18 mouse cellular contexts compared by ENCODE assay signal in the genomic region with DNA sequence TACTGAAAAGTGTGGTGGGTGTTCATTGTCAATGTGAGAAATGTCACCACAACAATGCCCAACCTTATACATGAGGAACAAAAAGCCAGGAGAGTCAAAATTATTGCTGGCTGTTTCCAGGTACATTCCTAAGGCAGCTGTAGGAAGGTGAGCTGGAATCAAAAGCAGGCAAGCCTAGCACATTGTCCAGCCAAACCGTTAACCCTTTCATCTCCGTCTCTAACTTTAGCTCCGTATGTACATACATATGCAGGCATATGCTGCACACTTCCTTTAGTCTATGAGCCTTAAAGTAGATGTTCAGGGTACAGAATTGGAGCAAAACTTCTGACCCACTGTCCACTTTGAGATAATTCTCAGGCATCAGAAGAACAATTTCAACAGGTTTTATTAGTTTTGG. TPM values are rescaled to one million over a fixed set of nuclear protein-coding genes. Genes with fewer than 3 reads are reported as not detected.
DNase-seq lines count a peak whose midpoint lies in the region; ATAC-seq and TF ChIP-seq lines count a peak whose summit lies in the region.
"Had no signal": no experiment of that assay in that cellular context is flagged by ENCODE, and none has a peak within 500 bp of the region (broad histone marks: within the 10 kb centered on the region; RNA-seq: fewer than 3 reads in every experiment).

No protein-coding gene starts in this region.

- peak overlapping the region; percentile 7; the same call in 1 of the 2 replicates for H3K4me3 ChIP-seq in hindbrain, embryonic 13.5 days
- no peak overlapping the region for H3K4me3 ChIP-seq in hindbrain, embryonic 11.5 days (ENCODE audit: low read depth, low read length)
- H3K4me3 ChIP-seq in stomach, embryonic 14.5 days (ENCODE audit: low read depth, low read length) = no peak overlapping the region
- no peak overlapping the region for H3K4me3 ChIP-seq in stomach, postnatal 0 days (ENCODE audit: low read depth, low read length)
- peak overlapping the region; percentile 40 for H3K4me3 ChIP-seq in kidney, postnatal 0 days (replicated peaks; ENCODE audit: low read depth, low read length)
- H3K4me3 ChIP-seq in stomach, embryonic 16.5 days (replicated peaks; ENCODE audit: low read length) = 0 out of 2 replicates have a peak overlapping the region, but pooled peaks have one; percentile 0
- H3K4me3 ChIP-seq: liver, embryonic 13.5 days; megakaryocyte, embryonic 14.5 days had no signal

- H3K9ac ChIP-seq in hindbrain, embryonic 13.5 days = no peak overlapping the region
- H3K9ac ChIP-seq in hindbrain, embryonic 11.5 days (ENCODE audit: low read depth, low read length) = no peak overlapping the region
- H3K9ac ChIP-seq in stomach, embryonic 14.5 days (replicated peaks; ENCODE audit: low read depth, low read length) = no peak overlapping the region
- H3K9ac ChIP-seq in stomach, postnatal 0 days (ENCODE audit: low read length) = no peak overlapping the region
- H3K9ac ChIP-seq in kidney, postnatal 0 days (ENCODE audit: low read depth, low read length) = no peak overlapping the region
- H3K9ac ChIP-seq in stomach, embryonic 16.5 days (ENCODE audit: low read length) = no peak overlapping the region
- H3K9ac ChIP-seq: forebrain, postnatal 0 days; liver, embryonic 13.5 days had no signal

- no peaks in the 10 kb centered on the region for H3K36me3 ChIP-seq in hindbrain, embryonic 13.5 days
- H3K36me3 ChIP-seq in hindbrain, embryonic 11.5 days (ENCODE audit: control insufficient read depth, insufficient read depth, low read length) = no peaks in the 10 kb centered on the region
- no peaks in the 10 kb centered on the region for H3K36me3 ChIP-seq in stomach, embryonic 14.5 days (ENCODE audit: control insufficient read depth, insufficient read depth, low read length)
- H3K36me3 ChIP-seq in stomach, postnatal 0 days (ENCODE audit: control insufficient read depth, insufficient read depth, low read length) = no peaks in the 10 kb centered on the region
- no peaks in the 10 kb centered on the region for H3K36me3 ChIP-seq in kidney, postnatal 0 days (ENCODE audit: insufficient read depth, low read length)
- no peaks in the 10 kb centered on the region for H3K36me3 ChIP-seq in stomach, embryonic 16.5 days (ENCODE audit: control insufficient read depth, insufficient read depth, low read length)
- H3K36me3 ChIP-seq: liver, embryonic 13.5 days had no signal

- H3K9me3 ChIP-seq in hindbrain, embryonic 13.5 days = no peaks in the 10 kb centered on the region
- no peaks in the 10 kb centered on the region for H3K9me3 ChIP-seq in hindbrain, embryonic 11.5 days (ENCODE audit: control insufficient read depth, low read length)
- no peaks in the 10 kb centered on the region for H3K9me3 ChIP-seq in stomach, embryonic 14.5 days (ENCODE audit: control insufficient read depth, low read depth, low read length)
- H3K9me3 ChIP-seq in stomach, postnatal 0 days (ENCODE audit: control insufficient read depth, low read length) = no peaks in the 10 kb centered on the region
- H3K9me3 ChIP-seq in kidney, postnatal 0 days (replicated peaks; ENCODE audit: low read length) = no peaks in the 10 kb centered on the region
- H3K9me3 ChIP-seq in stomach, embryonic 16.5 days (replicated peaks; ENCODE audit: control insufficient read depth, low read length) = no peaks in the 10 kb centered on the region
- H3K9me3 ChIP-seq: liver, embryonic 13.5 days had no signal

- no peak overlapping the region for H3K4me2 ChIP-seq in hindbrain, embryonic 13.5 days
- no peak overlapping the region for H3K4me2 ChIP-seq in hindbrain, embryonic 11.5 days (replicated peaks; ENCODE audit: low read depth, low read length)
- 0 out of 2 replicates have a peak overlapping the region, but pooled peaks have one; percentile 12 for H3K4me2 ChIP-seq in stomach, embryonic 14.5 days (replicated peaks; ENCODE audit: low read depth, low read length)
- no peak overlapping the region for H3K4me2 ChIP-seq in stomach, postnatal 0 days (replicated peaks; ENCODE audit: low read depth)
- peak overlapping the region; percentile 77 for H3K4me2 ChIP-seq in kidney, postnatal 0 days (ENCODE audit: low read length)
- peak overlapping the region; percentile 28; the same call in 1 of the 2 replicates for H3K4me2 ChIP-seq in stomach, embryonic 16.5 days (ENCODE audit: low read depth, low read length)
- H3K4me2 ChIP-seq: heart, embryonic 11.5 days; liver, embryonic 13.5 days had no signal

- no peak for TF ChIP-seq EP300 in stomach, postnatal 0 days (optimal IDR thresholded peaks at IDR 0.05)

- H3K27ac ChIP-seq in hindbrain, embryonic 13.5 days = no peak overlapping the region
- H3K27ac ChIP-seq in hindbrain, embryonic 11.5 days (ENCODE audit: low read depth, low read length) = no peak overlapping the region
- H3K27ac ChIP-seq in stomach, embryonic 14.5 days (ENCODE audit: low read length) = no peak overlapping the region
- H3K27ac ChIP-seq in stomach, postnatal 0 days (replicated peaks) = no peak overlapping the region
- peak overlapping the region; percentile 25; the same call in 1 of the 2 replicates for H3K27ac ChIP-seq in kidney, postnatal 0 days
- no peak overlapping the region for H3K27ac ChIP-seq in stomach, embryonic 16.5 days (ENCODE audit: low read length)
- H3K27ac ChIP-seq: liver, embryonic 13.5 days had no signal

- no peak for TF ChIP-seq CTCF in stomach, postnatal 0 days (IDR thresholded peaks at IDR 0.05; ENCODE audit: low read depth)
- TF ChIP-seq CTCF in kidney, postnatal 0 days (IDR thresholded peaks at IDR 0.05; ENCODE audit: low read depth) = no peak

- no peak for DNase-seq in hindbrain, embryonic 11.5 days (ENCODE audit: low spot score)
- DNase-seq in stomach, postnatal 0 days (ENCODE audit: low spot score) = no peak
- no peak for DNase-seq in kidney, postnatal 0 days (ENCODE audit: low spot score)
- no peak for DNase-seq in lung, postnatal 14 days
- no peak for DNase-seq in frontal cortex, postnatal 14 days (ENCODE audit: low spot score in 2 of 2)
- DNase-seq: cerebellum, adult 9-11 months; forebrain, postnatal 0 days; gastrocnemius, postnatal 14 days; heart, postnatal 36 days; liver, embryonic 13.5 days; thymus, adult 2 months had no signal

- peaks cover 12% of the 10 kb centered on the region; the same call in 1 of the 2 replicates for H3K4me1 ChIP-seq in hindbrain, embryonic 13.5 days (replicated peaks)
- no peaks in the 10 kb centered on the region for H3K4me1 ChIP-seq in hindbrain, embryonic 11.5 days (replicated peaks; ENCODE audit: control insufficient read depth, insufficient read depth, low read length)
- H3K4me1 ChIP-seq in stomach, embryonic 14.5 days (ENCODE audit: control insufficient read depth, insufficient read depth, low read length) = peaks cover 5% of the 10 kb centered on the region; the same call in 1 of the 2 replicates
- no peaks in the 10 kb centered on the region for H3K4me1 ChIP-seq in stomach, postnatal 0 days (replicated peaks; ENCODE audit: control insufficient read depth, insufficient read depth)
- H3K4me1 ChIP-seq in kidney, postnatal 0 days (replicated peaks; ENCODE audit: insufficient read depth, low read length) = no peaks in the 10 kb centered on the region
- peaks cover 7% of the 10 kb centered on the region; the same call in 1 of the 2 replicates for H3K4me1 ChIP-seq in stomach, embryonic 16.5 days (ENCODE audit: control insufficient read depth, insufficient read depth, low read length)
- H3K4me1 ChIP-seq: liver, embryonic 13.5 days had no signal

- ATAC-seq in hindbrain, embryonic 13.5 days (ENCODE audit: low FRiP score) = no peak
- no peak for ATAC-seq in hindbrain, embryonic 11.5 days (ENCODE audit: low FRiP score)
- ATAC-seq in stomach, embryonic 14.5 days (ENCODE audit: insufficient number of reproducible peaks, insufficient read depth, low FRiP score, low read depth) = no peak
- no peak for ATAC-seq in stomach, postnatal 0 days (ENCODE audit: low FRiP score, low TSS enrichment)
- no peak for ATAC-seq in kidney, postnatal 0 days (replicated peaks; ENCODE audit: low FRiP score, low read depth)
- ATAC-seq in stomach, embryonic 16.5 days (ENCODE audit: insufficient read depth, low FRiP score) = no peak
- ATAC-seq: forebrain, postnatal 0 days; intestine, postnatal 0 days; lung, postnatal 0 days had no signal

- 0 out of 2 replicates have a peak, but pooled peaks cover 10% of the 10 kb centered on the region for H3K27me3 ChIP-seq in hindbrain, embryonic 13.5 days
- H3K27me3 ChIP-seq in hindbrain, embryonic 11.5 days (ENCODE audit: control insufficient read depth, insufficient read depth, low read length) = no peaks in the 10 kb centered on the region
- no peaks in the 10 kb centered on the region for H3K27me3 ChIP-seq in stomach, embryonic 14.5 days (ENCODE audit: control insufficient read depth, insufficient read depth, low read length)
- no peaks in the 10 kb centered on the region for H3K27me3 ChIP-seq in stomach, postnatal 0 days (ENCODE audit: control insufficient read depth, insufficient read depth, low read length)
- H3K27me3 ChIP-seq in kidney, postnatal 0 days (ENCODE audit: insufficient read depth, low read length) = no peaks in the 10 kb centered on the region
- no peaks in the 10 kb centered on the region for H3K27me3 ChIP-seq in stomach, embryonic 16.5 days (ENCODE audit: control insufficient read depth, insufficient read depth, low read length)

- WGBS in hindbrain, embryonic 13.5 days = 80% methylated on average over 3 of the region's 3 CpGs
- WGBS in hindbrain, embryonic 11.5 days = 71% methylated on average over 3 of the region's 3 CpGs
- WGBS in stomach, embryonic 14.5 days = 77% methylated on average over 3 of the region's 3 CpGs
- WGBS in stomach, postnatal 0 days = 77% methylated on average over 3 of the region's 3 CpGs
- WGBS in kidney, postnatal 0 days = 73% methylated on average over 3 of the region's 3 CpGs
- WGBS in stomach, embryonic 16.5 days = 72% methylated on average over 3 of the region's 3 CpGs

RNA-seq across cellular contexts. Expression of gene Sostdc1, which starts 1.6 kb away (rescaled TPM):
- 11.2 and 21.2 TPM in 2 replicates for polyA plus RNA-seq in hindbrain, embryonic 13.5 days (2015; fragmentation: Nextera tagmentation; extraction: Ambion mirVana)
- polyA plus RNA-seq in hindbrain, embryonic 11.5 days (2014; fragmentation: Nextera tagmentation; extraction: Ambion mirVana) = 17.8 and 27.2 TPM in 2 replicates
- polyA plus RNA-seq in stomach, embryonic 14.5 days (2014; fragmentation: Nextera tagmentation; extraction: Ambion mirVana) = 7.8 and 8.3 TPM in 2 replicates
- polyA plus RNA-seq in stomach, postnatal 0 days (2015; fragmentation: Nextera tagmentation; extraction: Ambion mirVana) = 3.2 and 4.5 TPM in 2 replicates
- polyA plus RNA-seq in kidney, postnatal 0 days (2015; fragmentation: Nextera tagmentation; extraction: Ambion mirVana) = 377 and 382 TPM in 2 replicates
- polyA plus RNA-seq in stomach, embryonic 16.5 days (2015; fragmentation: Nextera tagmentation; extraction: Ambion mirVana) = 11.0 and 11.1 TPM in 2 replicates

Comparison
In these comparisons a context has a peak if more than half of its experiments do, and no peak if none do; other contexts are left out.
1. H3K4me2 ChIP-seq: peak in stomach, embryonic 14.5 days (single experiment), kidney, postnatal 0 days (single experiment) and stomach, embryonic 16.5 days (single experiment); none in hindbrain, embryonic 13.5 days (single experiment), hindbrain, embryonic 11.5 days (single experiment) and stomach, postnatal 0 days (single experiment).
2. H3K4me3 ChIP-seq: peak in hindbrain, embryonic 13.5 days (single experiment), kidney, postnatal 0 days (single experiment) and stomach, embryonic 16.5 days (single experiment); none in hindbrain, embryonic 11.5 days (single experiment), stomach, embryonic 14.5 days (single experiment) and stomach, postnatal 0 days (single experiment).
3. RNA of gene Sostdc1, which starts 1.6 kb away (polyA plus RNA-seq): 377 to 382 TPM in kidney, postnatal 0 days; 17.8 to 27.2 TPM in hindbrain, embryonic 11.5 days, 11.2 to 21.2 TPM in hindbrain, embryonic 13.5 days, 11.0 to 11.1 TPM in stomach, embryonic 16.5 days, 7.8 to 8.3 TPM in stomach, embryonic 14.5 days and 3.2 to 4.5 TPM in stomach, postnatal 0 days; every median in the first group is over 10 times any median in the second.